Comparison of ENCODE assay signal across 27 mouse cellular contexts in genomic region chr10:117615239-117615638, GRCm38 (mm10). TPM values are rescaled to one million over a fixed set of nuclear protein-coding genes. Genes with fewer than 3 reads are reported as not detected.
"Had no signal": no experiment of that assay in that cellular context is flagged by ENCODE, and none has a peak within 500 bp of the region (broad histone marks: within the 10 kb centered on the region; RNA-seq: fewer than 3 reads in every experiment).

No protein-coding gene starts in this region.

- H3K4me2 ChIP-seq: embryonic facial prominence, embryonic 12.5 days; embryonic facial prominence, embryonic 13.5 days; embryonic facial prominence, embryonic 15.5 days; forebrain, embryonic 12.5 days; forebrain, embryonic 13.5 days; forebrain, embryonic 15.5 days had no signal

- ATAC-seq: forebrain, embryonic 13.5 days; forebrain, embryonic 14.5 days; forebrain, embryonic 15.5 days; forebrain, embryonic 16.5 days; forebrain, postnatal 0 days had no signal

- H3K9me3 ChIP-seq: embryonic facial prominence, embryonic 10.5 days; embryonic facial prominence, embryonic 12.5 days; embryonic facial prominence, embryonic 13.5 days; embryonic facial prominence, embryonic 15.5 days; forebrain, embryonic 10.5 days; forebrain, embryonic 12.5 days; forebrain, embryonic 13.5 days; forebrain, embryonic 15.5 days; heart, embryonic 10.5 days had no signal

- H3K4me1 ChIP-seq: embryonic facial prominence, embryonic 10.5 days; embryonic facial prominence, embryonic 12.5 days; embryonic facial prominence, embryonic 13.5 days; embryonic facial prominence, embryonic 15.5 days; forebrain, embryonic 10.5 days; forebrain, embryonic 12.5 days; forebrain, embryonic 13.5 days; forebrain, embryonic 15.5 days had no signal

- H3K4me3 ChIP-seq: embryonic facial prominence, embryonic 10.5 days; embryonic facial prominence, embryonic 12.5 days; embryonic facial prominence, embryonic 13.5 days; embryonic facial prominence, embryonic 15.5 days; erythroblast, embryonic 14.5 days; forebrain, embryonic 10.5 days; forebrain, embryonic 12.5 days; forebrain, embryonic 13.5 days; forebrain, embryonic 15.5 days; gastrocnemius, adult 2 months; heart, adult 2 months; heart, embryonic 10.5 days had no signal

- H3K9ac ChIP-seq: embryonic facial prominence, embryonic 12.5 days; embryonic facial prominence, embryonic 13.5 days; embryonic facial prominence, embryonic 15.5 days; forebrain, embryonic 12.5 days; forebrain, embryonic 13.5 days; forebrain, embryonic 15.5 days; forebrain, postnatal 0 days had no signal

- H3K27me3 ChIP-seq: embryonic facial prominence, embryonic 12.5 days; embryonic facial prominence, embryonic 13.5 days; embryonic facial prominence, embryonic 15.5 days; forebrain, embryonic 12.5 days; forebrain, embryonic 13.5 days; forebrain, embryonic 15.5 days had no signal

- H3K36me3 ChIP-seq: embryonic facial prominence, embryonic 10.5 days; embryonic facial prominence, embryonic 12.5 days; embryonic facial prominence, embryonic 13.5 days; embryonic facial prominence, embryonic 15.5 days; forebrain, embryonic 10.5 days; forebrain, embryonic 12.5 days; forebrain, embryonic 15.5 days; heart, embryonic 10.5 days had no signal

- H3K27ac ChIP-seq: embryonic facial prominence, embryonic 10.5 days; embryonic facial prominence, embryonic 12.5 days; embryonic facial prominence, embryonic 13.5 days; embryonic facial prominence, embryonic 15.5 days; forebrain, embryonic 10.5 days; forebrain, embryonic 12.5 days; forebrain, embryonic 13.5 days; forebrain, embryonic 15.5 days; gastrocnemius, adult 2 months; heart, adult 2 months; heart, embryonic 10.5 days had no signal

- DNase-seq: cerebellum, adult 9-10 months; cerebellum, adult 9-11 months; cerebellum, postnatal 10 days; cerebellum, postnatal 14 days; cerebellum, postnatal 36 days; embryo, embryonic 11 days; forebrain, postnatal 0 days; gastrocnemius, adult 2 months; gastrocnemius, postnatal 10 days; gastrocnemius, postnatal 14 days; gastrocnemius, postnatal 25 days; gastrocnemius, postnatal 36 days; heart, adult 11 months; heart, adult 18-20 months; heart, adult 2 months had no signal

RNA-seq across cellular contexts. Expression of gene Cpm, which starts 14.1 kb away (rescaled TPM):
- polyA plus RNA-seq: erythroblast, embryonic 14.5 days had no signal
